ENCODE assay signal across 9 mouse cellular contexts in genomic region chr4:108364111-108364476, GRCm38 (mm10). TPM values are rescaled to one million over a fixed set of nuclear protein-coding genes. Genes with fewer than 3 reads are reported as not detected.
DNase-seq lines count a peak whose midpoint lies in the region; ATAC-seq and TF ChIP-seq lines count a peak whose summit lies in the region.
"Had no signal": no experiment of that assay in that cellular context is flagged by ENCODE, and none has a peak within 500 bp of the region (broad histone marks: within the 10 kb centered on the region; RNA-seq: fewer than 3 reads in every experiment).

No protein-coding gene starts in this region.

- H3K9me3 ChIP-seq in neural tube, embryonic 12.5 days = no peaks in the 10 kb centered on the region
- no peaks in the 10 kb centered on the region for H3K9me3 ChIP-seq in heart, embryonic 16.5 days (replicated peaks; ENCODE audit: control insufficient read depth, low read length)
- no peaks in the 10 kb centered on the region for H3K9me3 ChIP-seq in stomach, embryonic 16.5 days (replicated peaks; ENCODE audit: control insufficient read depth, low read length)
- H3K9me3 ChIP-seq: G1E had no signal

- TF ChIP-seq POLR2A in cerebellum, adult 2 months (IDR thresholded peaks at IDR 0.05; ENCODE audit: borderline replicate concordance, insufficient read depth, low read length) = no peak

- peaks cover 28% of the 10 kb centered on the region for H3K4me1 ChIP-seq in neural tube, embryonic 12.5 days
- peaks cover 35% of the 10 kb centered on the region for H3K4me1 ChIP-seq in heart, embryonic 16.5 days (ENCODE audit: control insufficient read depth, insufficient read depth, low read length)
- peaks cover 21% of the 10 kb centered on the region for H3K4me1 ChIP-seq in stomach, embryonic 16.5 days (ENCODE audit: control insufficient read depth, insufficient read depth, low read length)
- peaks cover 4% of the 10 kb centered on the region for H3K4me1 ChIP-seq in cerebellum, adult 2 months (ENCODE audit: control insufficient read depth, insufficient read depth, low read length)

- no peak for ATAC-seq in neural tube, embryonic 12.5 days (ENCODE audit: low FRiP score, low read depth)
- peak; percentile 46 for ATAC-seq in heart, embryonic 16.5 days (replicated peaks; ENCODE audit: extremely low read depth, insufficient read depth, low FRiP score)
- no peak for ATAC-seq in stomach, embryonic 16.5 days (ENCODE audit: insufficient read depth, low FRiP score)

- H3K9ac ChIP-seq in neural tube, embryonic 12.5 days = no peak overlapping the region; the same call in 1 of the 2 replicates
- H3K9ac ChIP-seq in heart, embryonic 16.5 days (ENCODE audit: low read length) = no peak overlapping the region; the same call in 1 of the 2 replicates
- no peak overlapping the region for H3K9ac ChIP-seq in stomach, embryonic 16.5 days (ENCODE audit: low read length)

- H3K4me3 ChIP-seq in neural tube, embryonic 12.5 days = no peak overlapping the region
- H3K4me3 ChIP-seq in heart, embryonic 16.5 days (ENCODE audit: low read length) = no peak overlapping the region
- no peak overlapping the region for H3K4me3 ChIP-seq in stomach, embryonic 16.5 days (replicated peaks; ENCODE audit: low read length)
- H3K4me3 ChIP-seq in cerebellum, adult 2 months (replicated peaks; ENCODE audit: insufficient read depth, low read depth, low read length) = no peak overlapping the region

- H3K27me3 ChIP-seq in neural tube, embryonic 12.5 days (replicated peaks) = no peaks in the 10 kb centered on the region
- no peaks in the 10 kb centered on the region for H3K27me3 ChIP-seq in heart, embryonic 16.5 days (ENCODE audit: control insufficient read depth, insufficient read depth, low read length)
- no peaks in the 10 kb centered on the region for H3K27me3 ChIP-seq in stomach, embryonic 16.5 days (ENCODE audit: control insufficient read depth, insufficient read depth, low read length)
- H3K27me3 ChIP-seq in cerebellum, adult 2 months (ENCODE audit: control insufficient read depth, insufficient read depth, low read length) = no peaks in the 10 kb centered on the region

- 19% methylated on average over 5 of the region's 5 CpGs for WGBS in neural tube, embryonic 12.5 days
- WGBS in heart, embryonic 16.5 days = 21% methylated on average over 5 of the region's 5 CpGs
- WGBS in stomach, embryonic 16.5 days = 33% methylated on average over 5 of the region's 5 CpGs
- WGBS in cerebellum, adult 2 months = 13% methylated on average over 5 of the region's 5 CpGs

- H3K27ac ChIP-seq in neural tube, embryonic 12.5 days = no peak overlapping the region; the same call in 1 of the 2 replicates
- peak overlapping the region; percentile 86 for H3K27ac ChIP-seq in heart, embryonic 16.5 days (ENCODE audit: low read length)
- peak overlapping the region; percentile 96 for H3K27ac ChIP-seq in stomach, embryonic 16.5 days (ENCODE audit: low read length)
- H3K27ac ChIP-seq in cerebellum, adult 2 months (ENCODE audit: insufficient read depth, low read length) = no peak overlapping the region

- DNase-seq in heart, adult 11 months = peak; percentile 96
- no peak for DNase-seq in heart, postnatal 25 days (ENCODE audit: low spot score)
- DNase-seq in neural tube, embryonic 10.5 days (ENCODE audit: extremely low spot score, low spot score) = no peak
- no peak for DNase-seq in cerebellum, adult 2 months
- DNase-seq in ovary, postnatal 14 days (ENCODE audit: low spot score) = no peak

- intact Hi-C loops in heart, postnatal 25 days (cut with DNase I) = loop anchor here (2.0 kb wide), 1 partner anchor 15 kb away; no protein-coding TSS in a partner anchor

- TF ChIP-seq CTCF in cerebellum, adult 2 months (IDR thresholded peaks at IDR 0.05; ENCODE audit: borderline replicate concordance, insufficient read depth, low read depth, low read length) = no peak

- 0 out of 2 replicates have a peak overlapping the region, but pooled peaks have one; percentile 14 for H3K4me2 ChIP-seq in neural tube, embryonic 12.5 days (replicated peaks)
- H3K4me2 ChIP-seq in heart, embryonic 16.5 days (ENCODE audit: low read depth, low read length) = no peak overlapping the region
- H3K4me2 ChIP-seq in stomach, embryonic 16.5 days (ENCODE audit: low read depth, low read length) = no peak overlapping the region

- no peaks in the 10 kb centered on the region for H3K36me3 ChIP-seq in neural tube, embryonic 12.5 days
- no peaks in the 10 kb centered on the region for H3K36me3 ChIP-seq in heart, embryonic 16.5 days (ENCODE audit: control insufficient read depth, insufficient read depth)
- H3K36me3 ChIP-seq in stomach, embryonic 16.5 days (ENCODE audit: control insufficient read depth, insufficient read depth, low read length) = no peaks in the 10 kb centered on the region
- H3K36me3 ChIP-seq: G1E had no signal

RNA-seq across cellular contexts. Expression of gene Shisal2a, which starts 19.1 kb away (rescaled TPM):
- total RNA-seq in heart, postnatal 25 days (2021) = not detected
- 3.2 and 3.5 TPM in 2 replicates for polyA plus RNA-seq in neural tube, embryonic 12.5 days (2016; fragmentation: Nextera tagmentation; extraction: Ambion mirVana)
- 1.3 and 1.4 TPM in 2 replicates for polyA plus RNA-seq in heart, embryonic 16.5 days (2015; fragmentation: Nextera tagmentation; extraction: Ambion mirVana)
- 1.2 and 1.4 TPM in 2 replicates for polyA plus RNA-seq in stomach, embryonic 16.5 days (2015; fragmentation: Nextera tagmentation; extraction: Ambion mirVana)
- polyA plus RNA-seq in cerebellum, adult 2 months (2012; rRNA removed) = 0.36 and 0.73 TPM in 2 replicates
- total RNA-seq: G1E had no signal
- polyA plus RNA-seq: G1E had no signal

RNA-seq across cellular contexts. Expression of gene Coa7, which starts 36.2 kb away (rescaled TPM):
- 10 to 100 TPM; 35.2 to 37.8 TPM for total RNA-seq in heart, postnatal 25 days (2021)
- 52.5 and 54.8 TPM in 2 replicates for polyA plus RNA-seq in neural tube, embryonic 12.5 days (2016; fragmentation: Nextera tagmentation; extraction: Ambion mirVana)
- 46.3 and 53.6 TPM in 2 replicates for polyA plus RNA-seq in heart, embryonic 16.5 days (2015; fragmentation: Nextera tagmentation; extraction: Ambion mirVana)
- 45.6 and 55.2 TPM in 2 replicates for polyA plus RNA-seq in stomach, embryonic 16.5 days (2015; fragmentation: Nextera tagmentation; extraction: Ambion mirVana)
- polyA plus RNA-seq in cerebellum, adult 2 months (2012; rRNA removed) = 15.9 and 16.8 TPM in 2 replicates

RNA-seq across cellular contexts. Expression of gene Gpx7, which starts 42.7 kb away (rescaled TPM):
- total RNA-seq in heart, postnatal 25 days (2021) = 10 to 100 TPM in 1 of 2 experiments, 1 to 10 TPM in 1; 9.0 to 11.1 TPM
- 45.2 and 47.4 TPM in 2 replicates for polyA plus RNA-seq in neural tube, embryonic 12.5 days (2016; fragmentation: Nextera tagmentation; extraction: Ambion mirVana)
- 51.4 and 53.6 TPM in 2 replicates for polyA plus RNA-seq in heart, embryonic 16.5 days (2015; fragmentation: Nextera tagmentation; extraction: Ambion mirVana)
- polyA plus RNA-seq in stomach, embryonic 16.5 days (2015; fragmentation: Nextera tagmentation; extraction: Ambion mirVana) = 63.3 and 66.6 TPM in 2 replicates
- 7.0 and 8.3 TPM in 2 replicates for polyA plus RNA-seq in cerebellum, adult 2 months (2012; rRNA removed)
- polyA plus RNA-seq: G1E had no signal

Comparison
In these comparisons a context has a peak if more than half of its experiments do, and no peak if none do; other contexts are left out.
1. H3K27ac ChIP-seq: peak in heart, embryonic 16.5 days (single experiment) and stomach, embryonic 16.5 days (single experiment); none in neural tube, embryonic 12.5 days (single experiment) and cerebellum, adult 2 months (single experiment).